Mouse (Mus musculus) intestine, embryonic 14.5 days (tissue): ENCODE data around the gene Fcho1. TPM values are rescaled to one million over a fixed set of nuclear protein-coding genes. Genes with fewer than 3 reads are reported as not detected.

Experiments used
- ATAC-seq: fragments of 200-750 bp; cut with Nextera tagmentation; replicated peaks from 2 replicates; pipeline ENCODE4 v1.8.0; 2017; ENCODE audit warnings: low read depth, moderate number of reproducible peaks, moderate TSS enrichment, moderate library complexity; ENCODE audit not compliant: low FRiP score, low TSS enrichment
- DNase-seq: peaks from one replicate; pipeline ENCODE4 v3.0.0-alpha.2; 2018; ENCODE audit warnings: low spot score
- H3K27ac ChIP-seq: fragments of 300-500 bp; sonication (generic); 2 replicates; pipeline ENCODE4 v1.5.1; 2014; ENCODE audit warnings: low read depth, mild to moderate bottlenecking, control low read depth
- H3K27me3 ChIP-seq: fragments of 300-500 bp; sonication (generic); replicated peaks from 2 replicates; pipeline ENCODE4 v1.6.1; 2014; ENCODE audit warnings: low read length, control low read depth; ENCODE audit not compliant: control insufficient read depth, insufficient read depth
- H3K36me3 ChIP-seq: fragments of 300-500 bp; sonication (generic); 2 replicates; pipeline ENCODE4 v1.6.1; 2014; ENCODE audit warnings: low read length, control low read depth; ENCODE audit not compliant: control insufficient read depth, insufficient read depth
- H3K4me1 ChIP-seq: fragments of 300-500 bp; sonication (generic); replicated peaks from 2 replicates; pipeline ENCODE4 v1.6.1; 2014; ENCODE audit warnings: low read length, control low read depth, mixed read lengths; ENCODE audit not compliant: control insufficient read depth, insufficient read depth
- H3K4me2 ChIP-seq: fragments of 300-500 bp; sonication (generic); 2 replicates; pipeline ENCODE4 v1.6.1; 2014; ENCODE audit warnings: low read length
- H3K4me3 ChIP-seq: fragments of 300-500 bp; sonication (generic); 2 replicates; pipeline ENCODE4 v1.5.1; 2014; ENCODE audit warnings: low read depth, low read length, control low read depth, mixed read lengths
- H3K9ac ChIP-seq: fragments of 300-500 bp; sonication (generic); 2 replicates; pipeline ENCODE4 v1.6.1; 2014; ENCODE audit warnings: mild to moderate bottlenecking, low read length
- H3K9me3 ChIP-seq: fragments of 300-500 bp; sonication (generic); 2 replicates; pipeline ENCODE4 v1.6.1; 2016; ENCODE audit warnings: low read length, control low read depth; ENCODE audit not compliant: control insufficient read depth
- WGBS: fragments of 180-500 bp; shearing (Covaris S2); extraction: QIAGEN DNeasy Blood & Tissue Kit; methylation state at CpG from one replicate; pipeline ENCODE4 v1.1.7; 2014; 5-methylcytosine and 5-hydroxymethylcytosine counted together
- polyA plus RNA-seq: library from polyadenylated mRNA; unstranded; fragments of >200 nt; fragmentation: Nextera tagmentation; extraction: Ambion mirVana; gene quantifications from 2 replicates; pipeline ENCODE4 v1.2.1, GENCODE M21; 2014

The Fcho1 gene
- polyA plus RNA-seq, 1 experiment from 2014 or later = 6.9 TPM

DNA sequence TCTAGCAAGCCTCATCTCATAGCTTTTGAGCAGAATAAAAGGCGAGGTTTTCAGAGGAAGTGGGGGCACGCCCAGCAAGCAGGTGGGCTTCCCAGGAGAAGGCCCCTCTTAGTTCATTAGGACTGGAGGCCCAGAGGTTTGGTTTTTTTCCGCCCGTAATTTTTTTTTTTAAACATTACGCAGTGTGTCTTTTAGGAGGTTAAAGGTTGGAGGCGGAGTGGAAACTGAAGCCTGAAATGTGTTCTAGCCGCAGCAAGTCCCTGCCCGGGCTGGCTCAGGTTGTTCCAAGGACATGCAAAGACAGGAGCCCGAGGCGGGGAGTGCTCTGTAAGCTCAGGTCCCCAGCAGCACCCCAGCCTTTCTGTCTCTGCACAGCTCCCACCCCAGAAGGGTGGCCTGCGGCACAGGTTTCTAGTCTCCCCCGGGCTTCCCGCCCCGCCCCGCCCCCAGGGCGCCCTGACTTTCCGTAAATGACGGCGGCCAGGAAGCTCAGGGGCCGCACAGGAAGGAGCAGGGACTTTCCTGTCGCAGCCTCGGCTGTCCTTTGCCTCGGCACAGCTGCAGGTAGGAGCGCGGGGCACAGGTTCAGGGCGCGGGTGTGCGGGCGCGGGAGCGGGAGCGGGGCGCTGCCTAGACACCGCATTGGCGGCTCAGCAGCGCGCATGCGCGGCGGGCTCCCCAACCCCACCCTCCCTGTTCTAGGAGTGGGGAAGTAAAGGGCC is 49.3 kb downstream of the Fcho1 start, which contains the start of gene Jak3:
TSS of gene Jak3 (plus strand) at position 277 of the 722 bp plus-strand sequence.
- ATAC-seq (peak; percentile 32), DNase-seq (peak; percentile 89)
- Histone ChIP-seq H3K9me3 (no peaks in the 10 kb centered on the region), H3K9ac (peak within 1 kb of the TSS; percentile 60), H3K27me3 (peaks cover 42% of the 10 kb centered on the region), H3K4me1 (peaks cover 8% of the 10 kb centered on the region; the same call in 1 of the 2 replicates), H3K4me3 (peak within 1 kb of the TSS; percentile 67), H3K36me3 (no peaks in the 10 kb centered on the region), H3K4me2 (peak within 1 kb of the TSS; percentile 77), H3K27ac (peak within 1 kb of the TSS; percentile 40; the same call in 1 of the 2 replicates)
- WGBS = 4% methylated on average over 37 of the region's 40 CpGs

DNA sequence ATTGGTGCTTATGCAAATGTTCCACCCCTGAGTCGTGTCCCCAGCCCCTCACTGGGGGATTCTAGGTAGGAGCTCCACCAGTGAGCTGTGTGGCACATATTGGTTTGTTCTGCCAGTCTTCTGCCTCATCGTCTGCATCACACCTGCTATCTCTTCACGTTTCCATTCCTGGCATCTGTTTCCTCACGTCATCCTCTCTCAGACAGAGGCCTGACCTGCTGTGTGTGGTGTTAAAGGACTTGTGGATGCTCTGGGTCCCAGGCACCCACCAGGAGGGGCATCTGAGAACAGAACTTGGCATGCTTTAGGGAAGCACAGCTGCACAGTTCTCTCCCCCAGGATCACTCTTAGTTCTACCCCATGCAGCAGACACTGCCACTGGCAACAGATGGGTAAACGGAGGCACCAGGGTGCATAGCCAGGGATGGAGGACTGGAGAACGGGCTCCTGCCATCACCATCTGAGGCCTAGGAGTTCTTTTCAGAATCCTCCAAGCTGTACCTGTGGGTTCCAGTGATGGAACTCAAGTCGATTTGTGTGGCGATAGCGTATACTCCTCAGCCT is 50.0 kb downstream of the Fcho1 start:
- no peak overlapping the region; the same call in 1 of the 2 replicates for H3K9ac ChIP-seq
- 38% methylated on average over 9 of the region's 9 CpGs for WGBS
- peaks cover 8% of the 10 kb centered on the region; the same call in 1 of the 2 replicates for H3K4me1 ChIP-seq
- H3K4me2 ChIP-seq = peak overlapping the region; percentile 77
- ATAC-seq (no peak), DNase-seq (no peak)
- no peaks in the 10 kb centered on the region for H3K36me3 ChIP-seq
- H3K9me3 ChIP-seq = no peaks in the 10 kb centered on the region
- H3K27me3 ChIP-seq = peaks cover 41% of the 10 kb centered on the region
- peak overlapping the region; percentile 67 for H3K4me3 ChIP-seq
- H3K27ac ChIP-seq = no peak overlapping the region

DNA sequence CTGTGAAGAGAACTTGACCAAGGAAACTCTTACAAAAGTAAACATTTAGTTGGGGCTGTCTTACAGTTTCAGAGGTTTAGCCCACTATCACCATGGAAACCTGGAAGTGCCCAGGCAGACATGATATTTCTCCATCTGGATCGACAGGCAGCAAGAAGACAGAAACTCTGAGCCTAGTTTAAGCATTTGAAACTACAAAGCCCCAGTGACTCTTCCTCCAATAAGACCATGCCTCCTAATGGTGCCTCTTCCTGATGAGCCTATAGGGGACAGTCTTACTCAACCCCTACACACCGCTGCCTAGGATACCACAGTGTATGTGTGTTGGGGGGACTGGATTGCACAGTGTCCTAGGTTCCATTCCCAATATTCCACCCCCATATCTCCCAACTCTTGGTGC is 51.4 kb downstream of the Fcho1 start:
- no peak for ATAC-seq
- H3K4me1 ChIP-seq = peaks cover 12% of the 10 kb centered on the region; the same call in 1 of the 2 replicates
- no peak overlapping the region for H3K4me3 ChIP-seq
- no peak overlapping the region for H3K4me2 ChIP-seq
- no peak for DNase-seq
- peaks cover 33% of the 10 kb centered on the region for H3K27me3 ChIP-seq
- H3K9ac ChIP-seq = no peak overlapping the region
- no peaks in the 10 kb centered on the region for H3K9me3 ChIP-seq
- no peak overlapping the region for H3K27ac ChIP-seq
- no peaks in the 10 kb centered on the region for H3K36me3 ChIP-seq
- 67% methylated on average over 2 of the region's 2 CpGs for WGBS

DNA sequence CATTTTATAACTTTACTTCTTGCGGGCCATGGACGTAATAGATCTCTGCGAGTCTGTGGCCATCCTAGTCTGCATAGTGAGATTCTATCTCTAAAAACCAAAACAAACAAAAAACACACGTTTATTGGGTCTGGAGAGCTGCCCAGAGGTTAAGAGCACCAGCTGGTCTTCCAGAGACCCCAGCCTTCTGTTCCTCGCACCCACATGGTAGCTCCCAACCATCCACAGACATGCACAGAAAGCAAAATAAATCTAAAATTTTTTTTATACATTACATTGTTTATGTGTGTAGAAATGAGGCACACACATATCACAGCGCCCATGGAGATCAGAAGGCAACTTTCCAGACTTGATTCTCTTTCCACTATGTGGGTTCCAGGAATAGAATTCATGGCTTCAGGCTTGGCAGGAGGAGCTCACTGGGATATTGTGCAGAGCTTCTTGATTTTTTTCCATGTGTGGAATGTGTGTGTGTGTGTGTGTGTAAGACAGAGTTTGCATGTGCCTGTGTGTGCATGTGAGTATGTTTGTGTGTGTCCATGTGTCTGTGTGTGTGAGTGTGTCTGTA is 53.3 kb downstream of the Fcho1 start:
- no peak for DNase-seq
- Histone ChIP-seq H3K4me3 (0 out of 2 replicates have a peak overlapping the region, but pooled peaks have one; percentile 46), H3K9ac (peak overlapping the region; percentile 6; the same call in 1 of the 2 replicates), H3K27ac (no peak overlapping the region), H3K4me2 (peak overlapping the region; percentile 98), H3K27me3 (peaks cover 22% of the 10 kb centered on the region), H3K4me1 (peaks cover 20% of the 10 kb centered on the region), H3K9me3 (no peaks in the 10 kb centered on the region), H3K36me3 (no peaks in the 10 kb centered on the region)
- no peak for ATAC-seq
- 49% methylated on average over 6 of the region's 6 CpGs for whole genome bisulfite sequencing

DNA sequence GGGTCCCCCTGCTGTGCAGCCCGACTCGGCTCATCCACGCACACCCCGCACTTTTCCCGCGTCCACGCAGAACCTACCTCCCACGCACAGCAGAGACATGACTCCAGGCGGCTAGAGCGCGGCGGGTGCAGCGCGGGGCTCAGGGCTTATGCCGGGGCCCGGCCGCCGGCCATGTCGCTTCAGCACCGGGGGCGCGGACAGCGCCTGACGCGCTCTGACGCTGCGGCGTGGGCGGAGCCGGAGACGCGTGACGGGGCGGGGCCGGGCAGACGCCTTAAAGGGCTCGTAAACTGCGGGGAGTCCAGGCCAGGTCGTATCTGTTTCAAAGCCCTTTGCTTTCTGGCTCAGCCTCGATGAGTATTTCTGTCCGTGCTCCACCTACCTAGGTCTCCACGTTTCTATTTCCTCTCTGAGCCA is 54.0 kb downstream of the Fcho1 start, which contains the start of gene Unc13a:
TSS of gene Unc13a (minus strand) at position 209 of the 417 bp plus-strand sequence.
- Histone ChIP-seq H3K9ac (peak within 1 kb of the TSS; percentile 6; the same call in 1 of the 2 replicates), H3K9me3 (no peaks in the 10 kb centered on the region), H3K4me1 (peaks cover 16% of the 10 kb centered on the region), H3K4me3 (peak within 1 kb of the TSS; percentile 46), H3K36me3 (no peaks in the 10 kb centered on the region), H3K27me3 (peaks cover 25% of the 10 kb centered on the region), H3K4me2 (peak within 1 kb of the TSS; percentile 98), H3K27ac (no peak within 1 kb of the TSS)
- DNase-seq (peak; percentile 98), ATAC-seq (peak; percentile 65)
- under 1% methylated on average over 42 of the region's 42 CpGs for WGBS

DNA sequence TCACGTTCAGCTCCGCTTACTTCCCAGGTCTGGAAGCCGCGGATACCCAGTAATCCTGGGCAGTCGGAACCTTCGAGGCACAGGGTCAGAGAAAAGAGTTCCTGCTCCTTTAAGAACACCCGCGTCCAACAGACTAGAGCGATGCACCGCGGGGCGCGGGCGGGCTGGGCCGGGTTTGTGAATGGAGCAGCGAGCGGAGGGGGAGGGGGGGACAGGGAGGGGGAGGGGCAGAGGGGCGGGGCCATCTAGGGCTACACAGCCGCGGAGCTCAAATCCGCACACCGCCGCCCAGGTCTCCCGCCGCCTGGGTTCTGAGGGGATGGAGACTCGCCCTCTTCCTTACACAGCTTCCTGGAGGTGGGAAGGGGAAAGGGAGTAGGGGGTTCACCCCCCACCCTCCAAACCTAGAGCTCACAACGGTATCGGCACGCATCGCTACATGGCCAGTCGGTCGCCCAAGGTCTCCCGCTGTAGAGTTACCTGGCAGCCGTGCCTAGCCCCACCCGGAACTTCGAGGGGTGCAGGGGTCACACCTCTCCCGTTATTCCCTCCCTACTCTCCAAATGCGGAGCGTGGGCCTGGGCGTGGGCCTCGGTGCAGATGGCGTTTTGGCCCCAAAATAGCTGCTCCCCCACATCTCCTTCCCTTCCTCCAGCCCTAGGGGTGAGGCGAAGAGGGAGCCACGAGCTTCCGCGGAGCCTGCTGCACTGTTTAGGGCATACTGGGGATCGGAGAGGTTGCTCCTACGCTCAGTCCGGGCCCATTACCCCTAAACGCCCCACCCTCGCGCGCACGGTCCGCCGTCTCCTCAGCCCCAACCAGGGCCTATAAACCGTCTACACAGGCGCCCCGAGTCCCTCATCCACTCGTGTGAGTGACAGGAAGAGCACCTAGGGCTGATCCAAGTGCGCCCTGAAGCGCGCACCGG is 54.6 kb downstream of the Fcho1 start:
- WGBS = under 1% methylated on average over 58 of the region's 64 CpGs

DNA sequence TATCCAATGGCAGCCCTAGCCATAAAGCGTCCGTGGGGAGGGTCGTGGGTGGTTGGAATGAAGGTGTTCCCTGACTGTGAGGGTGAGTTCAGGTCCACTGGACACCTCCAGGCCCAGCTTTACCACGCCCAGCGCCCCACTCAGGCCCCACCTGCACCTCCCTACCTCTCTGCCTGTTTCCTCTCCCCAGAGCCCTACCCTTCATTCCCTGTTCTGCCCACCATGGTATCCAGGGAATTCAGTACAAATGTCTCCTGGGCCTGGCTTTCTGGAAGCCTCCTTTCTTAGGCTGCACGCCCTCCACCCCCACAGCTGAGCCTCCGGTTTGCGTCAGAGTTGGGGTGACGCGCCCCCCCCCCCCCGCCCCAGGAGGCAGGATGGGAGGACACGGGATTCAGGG is 55.3 kb downstream of the Fcho1 start:
- 10% methylated on average over 11 of the region's 12 CpGs for WGBS
- peaks cover 16% of the 10 kb centered on the region for H3K4me1 ChIP-seq
- peak overlapping the region; percentile 98 for H3K4me2 ChIP-seq
- ATAC-seq (no peak), DNase-seq (no peak)
- H3K27me3 ChIP-seq = peaks cover 22% of the 10 kb centered on the region
- H3K9me3 ChIP-seq = no peaks in the 10 kb centered on the region
- H3K9ac ChIP-seq = no peak overlapping the region
- no peaks in the 10 kb centered on the region for H3K36me3 ChIP-seq
- H3K27ac ChIP-seq = no peak overlapping the region
- peak overlapping the region; percentile 46 for H3K4me3 ChIP-seq

More for the DNA sequence above, 54.6 kb downstream of the Fcho1 start:
- peaks cover 16% of the 10 kb centered on the region for H3K4me1 ChIP-seq
- peaks cover 25% of the 10 kb centered on the region for H3K27me3 ChIP-seq
- peak; percentile 70 for DNase-seq
- no peaks in the 10 kb centered on the region for H3K36me3 ChIP-seq
- no peak overlapping the region for H3K27ac ChIP-seq
- peak; percentile 33 for ATAC-seq
- H3K4me2 ChIP-seq = peak overlapping the region; percentile 98
- H3K9ac ChIP-seq = no peak overlapping the region
- no peaks in the 10 kb centered on the region for H3K9me3 ChIP-seq
- H3K4me3 ChIP-seq = peak overlapping the region; percentile 46
